Mouse (Mus musculus) liver, embryonic 11.5 days (tissue): ENCODE measurements around the gene Ap2a1. TPM values are rescaled to one million over a fixed set of nuclear protein-coding genes. Genes with fewer than 3 reads are reported as not detected.

Experiments
- ATAC-seq: fragments of 200-750 bp; cut with Nextera tagmentation; replicated peaks from 2 replicates; pipeline ENCODE4 v1.8.0; 2017; ENCODE audit warnings: moderate number of reproducible peaks, mild to moderate bottlenecking, moderate TSS enrichment, moderate library complexity; ENCODE audit not compliant: low FRiP score
- DNase-seq: peaks from one replicate; pipeline ENCODE4 v3.0.0-alpha.2; 2017; ENCODE audit warnings: low spot score
- H3K27ac ChIP-seq: fragments of 300-500 bp; sonication (generic); 2 replicates; pipeline ENCODE4 v1.5.1; 2014; ENCODE audit warnings: mild to moderate bottlenecking, low read depth, low read length, control low read depth
- H3K27me3 ChIP-seq: fragments of 300-500 bp; sonication (generic); replicated peaks from 2 replicates; pipeline ENCODE4 v1.6.1; 2014; ENCODE audit warnings: low read length, mixed read lengths; ENCODE audit not compliant: control insufficient read depth, insufficient read depth
- H3K36me3 ChIP-seq: fragments of 300-500 bp; sonication (generic); 2 replicates; pipeline ENCODE4 v1.6.1; 2014; ENCODE audit warnings: mild to moderate bottlenecking, low read length, moderate library complexity, mixed read lengths; ENCODE audit not compliant: control insufficient read depth, insufficient read depth
- H3K4me1 ChIP-seq: fragments of 300-500 bp; sonication (generic); replicated peaks from 2 replicates; pipeline ENCODE4 v1.6.1; 2014; ENCODE audit warnings: low read length, mixed read lengths; ENCODE audit not compliant: control insufficient read depth, insufficient read depth
- H3K4me2 ChIP-seq: fragments of 300-500 bp; sonication (generic); 2 replicates; pipeline ENCODE4 v1.6.1; 2014; ENCODE audit warnings: mild to moderate bottlenecking, control low read depth, moderate library complexity
- H3K4me3 ChIP-seq: fragments of 300-500 bp; sonication (generic); 2 replicates; pipeline ENCODE4 v1.5.1; 2014; ENCODE audit warnings: low read depth, low read length, control low read depth
- H3K9ac ChIP-seq: fragments of 300-500 bp; sonication (generic); 2 replicates; pipeline ENCODE4 v1.6.1; 2014; ENCODE audit warnings: low read depth, low read length, control low read depth
- H3K9me3 ChIP-seq: fragments of 300-500 bp; sonication (generic); 2 replicates; pipeline ENCODE4 v1.6.1; 2016; ENCODE audit warnings: low read length, inconsistent platforms, mixed read lengths; ENCODE audit not compliant: control insufficient read depth
- WGBS: fragments of 180-500 bp; shearing (Covaris S2); extraction: QIAGEN DNeasy Blood & Tissue Kit; methylation state at CpG from one replicate; pipeline ENCODE4 v1.1.7; 2014; 5-methylcytosine and 5-hydroxymethylcytosine counted together
- polyA plus RNA-seq: library from polyadenylated mRNA; unstranded; fragments of >200 nt; fragmentation: Nextera tagmentation; extraction: Ambion mirVana; gene quantifications from 2 replicates; pipeline ENCODE4 v1.2.1, GENCODE M21; 2014

The Ap2a1 gene
- polyA plus RNA-seq, 1 experiment from 2014 or later = 100 TPM

DNA sequence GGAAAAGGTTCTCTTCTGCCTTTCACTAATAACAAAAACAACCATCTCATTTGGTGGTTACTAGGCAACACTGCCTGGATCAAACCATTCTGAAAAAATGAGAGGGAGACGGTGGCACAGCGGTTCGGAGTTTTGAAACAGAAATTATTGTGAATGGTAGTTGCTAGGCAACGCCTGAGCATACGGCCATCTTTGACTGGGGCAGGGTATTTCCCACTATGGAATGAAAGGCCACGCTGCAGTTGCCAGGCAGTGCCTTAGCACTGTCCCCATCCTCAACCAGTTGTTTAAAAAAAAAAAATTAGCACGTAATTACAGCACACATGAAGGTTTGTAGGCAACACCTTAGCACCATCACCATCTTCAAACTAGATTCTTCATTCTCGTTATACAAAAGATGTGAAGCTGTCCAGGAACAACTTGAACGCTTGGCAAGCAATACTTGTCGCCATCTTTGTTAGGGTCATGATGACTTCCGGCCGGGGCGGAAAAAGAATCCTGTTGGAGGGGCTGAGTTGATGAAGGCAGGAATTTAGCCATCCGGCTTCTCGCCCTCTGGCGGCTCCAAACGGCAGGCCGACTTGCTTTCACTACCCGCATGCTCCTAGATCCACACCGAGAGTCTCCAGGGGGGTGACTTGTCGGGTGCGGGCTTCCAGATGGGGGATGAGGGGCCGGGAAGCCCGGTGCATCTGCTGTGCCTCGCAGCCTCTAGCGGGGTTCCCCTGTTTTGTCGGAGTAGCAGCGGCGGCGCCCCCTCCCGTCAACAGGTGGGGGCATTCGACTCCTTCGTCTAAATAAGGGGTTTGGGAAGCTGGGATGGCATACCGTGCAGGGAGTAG lies 33.5 kb downstream of the Ap2a1 start, which contains the start of gene Fuz:
TSS of gene Fuz (plus strand) at position 487 of the 842 bp plus-strand sequence.
- WGBS = 2% methylated on average over 34 of the region's 34 CpGs
- ATAC-seq (peak; percentile 46), DNase-seq (peak; percentile 84)
- Histone ChIP-seq H3K27ac (peak within 1 kb of the TSS; percentile 76), H3K4me2 (peak within 1 kb of the TSS; percentile 86), H3K36me3 (peaks cover 18% of the 10 kb centered on the region; the same call in 1 of the 2 replicates), H3K9ac (peak within 1 kb of the TSS; percentile 83), H3K4me1 (peaks cover 38% of the 10 kb centered on the region), H3K9me3 (no peaks in the 10 kb centered on the region), H3K27me3 (no peaks in the 10 kb centered on the region), H3K4me3 (peak within 1 kb of the TSS; percentile 76)

DNA sequence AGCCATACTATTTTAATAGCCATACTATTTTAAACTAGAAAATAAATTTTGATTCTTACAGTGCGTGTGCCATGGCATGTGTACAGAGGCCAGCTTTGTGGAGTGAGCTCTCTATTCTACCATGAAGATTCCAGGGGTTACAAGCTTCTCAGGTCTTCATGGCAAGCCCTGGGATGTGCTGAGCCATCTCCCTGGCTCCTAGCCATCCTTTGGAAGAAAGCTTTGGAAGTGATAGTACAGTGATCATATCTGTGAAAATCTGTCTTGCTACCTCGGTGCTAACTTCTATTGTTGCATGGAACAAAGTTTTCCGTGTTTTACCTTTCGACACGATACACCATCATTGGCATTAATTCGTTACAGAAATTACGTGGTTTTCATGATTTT lies 34.1 kb downstream of the Ap2a1 start:
- Histone ChIP-seq H3K27ac (0 out of 2 replicates have a peak overlapping the region, but pooled peaks have one; percentile 30), H3K9me3 (no peaks in the 10 kb centered on the region), H3K4me3 (peak overlapping the region; percentile 76), H3K36me3 (peaks cover 12% of the 10 kb centered on the region; the same call in 1 of the 2 replicates), H3K27me3 (no peaks in the 10 kb centered on the region), H3K4me2 (peak overlapping the region; percentile 86), H3K9ac (no peak overlapping the region), H3K4me1 (peaks cover 39% of the 10 kb centered on the region)
- no peak for ATAC-seq
- DNase-seq = no peak
- WGBS = 81% methylated on average over 7 of the region's 7 CpGs

DNA sequence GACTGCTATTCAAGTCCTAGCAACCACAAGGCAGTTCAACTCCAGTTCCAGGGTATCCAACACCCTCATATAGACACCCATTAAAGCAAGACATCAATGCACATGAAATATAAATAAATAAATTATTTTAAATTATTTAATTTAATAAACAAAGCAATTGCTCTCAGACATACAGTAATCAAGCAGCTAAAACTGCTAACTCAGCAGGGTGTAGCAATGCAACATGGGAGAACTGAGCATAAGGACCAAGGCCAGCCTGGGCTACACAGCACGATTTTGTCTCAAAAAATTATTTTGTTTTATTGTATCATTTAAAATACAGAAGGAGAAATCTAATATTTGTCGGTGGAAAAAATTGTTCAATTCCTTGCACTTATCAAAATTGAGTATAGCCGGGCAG lies 35.1 kb downstream of the Ap2a1 start:
- H3K27me3 ChIP-seq = no peaks in the 10 kb centered on the region
- H3K4me2 ChIP-seq = no peak overlapping the region
- peaks cover 5% of the 10 kb centered on the region; the same call in 1 of the 2 replicates for H3K36me3 ChIP-seq
- H3K4me1 ChIP-seq = peaks cover 38% of the 10 kb centered on the region
- DNase-seq = no peak
- no peak for ATAC-seq
- H3K9ac ChIP-seq = no peak overlapping the region
- no peak overlapping the region for H3K27ac ChIP-seq
- no peak overlapping the region for H3K4me3 ChIP-seq
- WGBS = 77% methylated on average over 3 of the region's 3 CpGs
- H3K9me3 ChIP-seq = no peaks in the 10 kb centered on the region

DNA sequence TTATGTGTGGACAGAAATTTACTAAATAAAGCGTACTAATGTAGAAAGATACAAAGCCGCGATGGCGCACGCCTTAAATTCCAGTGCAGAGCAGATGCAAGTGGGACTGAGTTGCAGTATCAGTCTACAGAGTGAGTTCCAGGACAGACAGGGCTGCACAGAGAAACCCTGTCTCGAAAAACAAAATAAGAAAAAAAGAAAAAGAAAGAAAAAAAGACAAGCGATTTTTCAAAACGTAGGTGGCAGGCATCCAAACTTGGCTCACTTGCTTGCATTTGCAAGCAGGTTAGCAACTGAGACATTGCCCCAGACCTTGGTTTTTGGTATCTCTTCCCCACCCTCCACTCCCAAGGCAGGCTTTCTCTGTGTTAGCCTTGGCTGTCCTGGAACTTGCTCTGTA lies 36.1 kb downstream of the Ap2a1 start:
- Histone ChIP-seq H3K27me3 (no peaks in the 10 kb centered on the region), H3K27ac (peak overlapping the region; percentile 30), H3K4me1 (peaks cover 35% of the 10 kb centered on the region), H3K36me3 (no peaks in the 10 kb centered on the region; the same call in 1 of the 2 replicates), H3K9ac (0 out of 2 replicates have a peak overlapping the region, but pooled peaks have one; percentile 10), H3K9me3 (no peaks in the 10 kb centered on the region), H3K4me2 (peak overlapping the region; percentile 95), H3K4me3 (peak overlapping the region; percentile 79; the same call in 1 of the 2 replicates)
- WGBS = 33% methylated on average over 8 of the region's 8 CpGs
- no peak for ATAC-seq
- no peak for DNase-seq

DNA sequence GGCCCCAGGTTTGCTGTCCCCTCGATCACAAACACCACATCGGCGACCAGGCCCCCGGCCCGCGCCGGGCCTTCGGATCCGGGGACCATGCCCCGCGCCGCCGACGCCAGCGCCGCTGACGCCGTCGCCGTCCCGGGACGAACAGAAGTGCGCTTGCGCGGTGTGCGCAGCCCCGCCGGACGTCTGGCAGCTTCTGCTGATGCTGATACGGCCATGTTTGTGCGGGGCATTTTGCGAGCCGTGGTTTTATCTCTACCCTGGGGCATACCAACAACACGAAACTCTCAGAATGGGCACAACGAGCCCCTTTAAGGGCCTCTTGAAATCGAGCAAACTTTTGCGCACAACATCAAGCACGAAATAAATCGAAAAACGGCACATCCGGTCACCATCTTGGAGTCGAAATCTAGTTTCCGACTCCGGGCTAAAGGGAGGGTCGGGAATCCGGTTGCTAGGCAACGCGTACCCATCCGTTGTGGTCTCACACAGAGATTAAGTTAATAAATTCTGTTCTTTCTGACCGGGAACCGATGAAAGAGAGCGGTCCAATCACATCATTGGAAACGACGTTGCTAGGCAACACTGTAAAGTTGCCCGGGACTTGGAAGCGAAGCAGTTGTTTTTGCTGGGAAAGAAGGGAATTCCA lies 36.9 kb downstream of the Ap2a1 start, which contains the start of gene Med25:
TSS of gene Med25 (minus strand) at position 437 of the 646 bp plus-strand sequence.
- no peaks in the 10 kb centered on the region; the same call in 1 of the 2 replicates for H3K36me3 ChIP-seq
- H3K9ac ChIP-seq = peak within 1 kb of the TSS; percentile 92
- H3K4me2 ChIP-seq = peak within 1 kb of the TSS; percentile 95
- WGBS = under 1% methylated on average over 56 of the region's 56 CpGs
- H3K27me3 ChIP-seq = no peaks in the 10 kb centered on the region
- H3K27ac ChIP-seq = peak within 1 kb of the TSS; percentile 78
- DNase-seq (peak; percentile 87), ATAC-seq (peak; percentile 76)
- peak within 1 kb of the TSS; percentile 79 for H3K4me3 ChIP-seq
- H3K9me3 ChIP-seq = no peaks in the 10 kb centered on the region
- H3K4me1 ChIP-seq = peaks cover 33% of the 10 kb centered on the region

DNA sequence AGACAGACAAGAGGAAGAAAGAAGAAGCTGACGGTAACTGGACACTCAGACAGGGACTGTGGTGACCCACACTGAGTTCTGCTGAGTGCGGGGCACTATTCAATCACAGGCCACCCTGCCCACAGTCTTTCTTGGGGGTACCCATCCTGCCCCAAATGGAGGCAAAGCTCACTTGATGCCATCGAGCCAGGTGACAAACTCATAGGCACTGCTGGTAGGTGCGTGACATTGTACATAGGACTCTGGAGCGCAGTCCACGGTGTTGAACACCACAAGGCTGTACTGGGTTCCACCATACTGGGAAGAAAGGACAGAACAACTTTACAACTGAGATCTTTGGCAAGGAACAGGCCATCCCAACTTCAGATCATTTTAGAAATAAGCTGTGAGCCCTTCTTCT lies 37.7 kb downstream of the Ap2a1 start:
- Histone ChIP-seq H3K9ac (peak overlapping the region; percentile 92), H3K4me3 (peak overlapping the region; percentile 79), H3K9me3 (no peaks in the 10 kb centered on the region), H3K27ac (peak overlapping the region; percentile 78), H3K36me3 (peaks cover 2% of the 10 kb centered on the region; the same call in 1 of the 2 replicates), H3K4me2 (peak overlapping the region; percentile 95), H3K4me1 (peaks cover 25% of the 10 kb centered on the region), H3K27me3 (no peaks in the 10 kb centered on the region)
- 16% methylated on average over 6 of the region's 6 CpGs for WGBS
- ATAC-seq = no peak
- no peak for DNase-seq

DNA sequence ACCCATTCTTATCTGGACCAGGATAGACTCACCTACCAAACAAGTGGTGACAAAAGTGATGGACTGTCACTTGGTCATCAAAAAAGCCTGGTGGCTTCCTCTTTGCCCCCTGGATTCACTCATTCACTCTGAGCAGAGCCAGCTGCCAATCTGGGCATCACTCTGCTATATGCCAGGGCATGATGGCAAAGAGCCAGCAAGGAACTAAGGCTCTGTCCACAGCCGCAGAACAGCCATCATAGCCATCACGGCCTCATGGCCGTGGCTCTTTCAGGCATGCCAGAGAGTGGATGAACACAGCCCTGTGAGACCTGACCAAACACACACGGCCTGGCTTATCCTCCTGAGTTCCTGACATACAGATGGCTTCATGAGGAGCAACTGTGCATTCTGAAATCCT lies 38.6 kb downstream of the Ap2a1 start:
- Histone ChIP-seq H3K4me2 (peak overlapping the region; percentile 95), H3K27ac (no peak overlapping the region), H3K36me3 (peaks cover 3% of the 10 kb centered on the region; the same call in 1 of the 2 replicates), H3K9me3 (no peaks in the 10 kb centered on the region), H3K4me3 (peak overlapping the region; percentile 79), H3K4me1 (peaks cover 21% of the 10 kb centered on the region), H3K27me3 (no peaks in the 10 kb centered on the region), H3K9ac (peak overlapping the region; percentile 92; the same call in 1 of the 2 replicates)
- ATAC-seq = no peak
- no peak for DNase-seq
- WGBS = 88% methylated on average over 4 of the region's 4 CpGs

DNA sequence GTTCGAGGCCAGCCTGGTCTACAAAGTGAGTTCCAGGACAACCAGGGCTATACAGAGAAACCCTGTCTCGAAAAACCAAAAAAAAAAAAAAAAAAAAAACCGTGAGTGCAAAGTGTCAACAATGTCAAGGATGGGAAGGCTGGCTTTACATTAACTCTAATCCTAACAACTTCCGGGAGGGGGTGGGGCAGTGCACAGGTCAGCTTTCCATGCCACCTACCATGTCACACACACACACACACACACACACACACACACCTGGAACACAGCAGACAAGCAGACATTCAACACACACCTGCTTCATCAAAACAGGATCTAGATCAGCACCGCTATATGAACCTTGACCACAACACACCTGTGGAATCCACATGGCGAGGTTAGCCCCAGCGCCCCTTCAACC lies 39.1 kb downstream of the Ap2a1 start:
- no peaks in the 10 kb centered on the region for H3K27me3 ChIP-seq
- peak overlapping the region; percentile 95 for H3K4me2 ChIP-seq
- 85% methylated on average over 6 of the region's 7 CpGs for WGBS
- H3K4me1 ChIP-seq = peaks cover 20% of the 10 kb centered on the region
- H3K9me3 ChIP-seq = no peaks in the 10 kb centered on the region
- DNase-seq (no peak), ATAC-seq (no peak)
- no peak overlapping the region for H3K27ac ChIP-seq
- H3K36me3 ChIP-seq = peaks cover 3% of the 10 kb centered on the region; the same call in 1 of the 2 replicates
- H3K9ac ChIP-seq = 0 out of 2 replicates have a peak overlapping the region, but pooled peaks have one; percentile 10
- no peak overlapping the region for H3K4me3 ChIP-seq
